Mouse (Mus musculus) thymus, postnatal 0 days (tissue): Measurements from ENCODE around the gene Obscn. TPM values are rescaled to one million over a fixed set of nuclear protein-coding genes. Genes with fewer than 3 reads are reported as not detected.
A peak's percentile ranks its signal among the peaks of the same experiment; 100 is the strongest.
"Not testable (repeated sequence)": the region's sequence is repeated elsewhere in the genome, so short reads cannot be mapped to it uniquely, and the experiment has no call there.

ENCODE experiments used
- DNase-seq: peaks from one replicate; pipeline ENCODE4 v3.0.0-alpha.2; 2015; ENCODE audit warnings: low spot score
- polyA plus RNA-seq: library from polyadenylated mRNA; unstranded; fragments of >200 nt; fragmentation: Nextera tagmentation; extraction: Ambion mirVana; gene quantifications from 2 replicates; pipeline ENCODE4 v1.2.1, GENCODE M21; 2015

Obscn gene
- polyA plus RNA-seq, 1 experiment from 2014 or later = 0.13 TPM

DNA sequence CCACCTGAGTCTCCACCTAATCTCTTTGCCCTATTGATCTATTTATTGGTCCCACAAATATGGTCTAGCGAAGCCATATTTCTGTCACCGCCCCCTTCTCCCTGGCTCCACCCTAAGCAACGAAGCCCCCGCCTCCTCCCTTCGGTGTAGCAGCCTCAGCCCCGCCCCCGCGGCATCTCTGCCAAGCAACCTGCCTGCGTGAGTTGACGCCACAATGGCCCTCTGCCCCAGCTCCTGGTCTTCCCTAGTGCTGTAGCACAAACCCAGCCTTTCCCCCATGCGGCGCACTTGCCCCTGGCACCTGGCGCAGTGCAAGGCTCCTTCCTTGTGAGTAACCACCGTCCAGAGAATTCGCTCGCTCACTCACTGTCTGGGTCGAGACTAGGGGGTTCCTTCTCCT is 172.7 kb downstream of the Obscn start:
- DNase-seq = no peak

DNA sequence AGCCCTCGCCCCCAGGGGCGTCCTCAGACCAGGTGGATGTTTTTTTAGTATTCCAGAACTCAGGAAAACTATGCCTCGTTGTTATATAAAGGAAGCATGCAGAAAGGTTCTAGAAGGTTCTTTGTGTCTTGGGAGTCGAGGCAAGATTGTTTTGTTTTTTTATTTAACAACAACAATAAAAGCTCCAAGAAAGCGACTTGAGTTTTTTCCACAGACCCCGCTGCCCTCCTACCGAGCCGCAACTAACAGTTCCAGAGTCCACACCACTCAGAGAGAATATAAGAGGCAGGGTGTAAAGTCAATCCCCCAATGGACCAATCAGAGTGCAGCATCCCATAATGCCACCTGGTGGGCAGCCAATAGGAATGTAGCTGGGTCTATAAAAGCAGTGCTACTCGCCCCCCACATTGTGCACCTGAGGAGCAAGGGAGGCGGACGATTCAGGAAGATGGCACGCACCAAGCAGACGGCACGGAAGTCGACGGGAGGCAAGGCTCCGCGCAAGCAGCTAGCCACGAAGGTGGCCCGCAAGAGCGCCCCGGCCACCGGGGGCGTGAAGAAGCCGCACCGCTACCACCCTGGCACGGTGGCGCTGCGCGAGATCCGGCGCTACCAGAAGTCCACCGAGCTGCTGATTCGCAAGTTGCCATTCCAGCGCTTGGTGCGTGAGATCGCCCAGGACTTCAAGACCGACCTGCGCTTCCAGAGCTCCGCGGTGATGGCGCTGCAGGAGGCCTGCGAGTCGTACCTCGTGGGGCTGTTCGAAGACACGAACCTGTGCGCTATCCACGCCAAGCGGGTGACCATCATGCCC is 174.6 kb downstream of the Obscn start:
- DNase-seq = no peak

- DNase-seq = peak; percentile 77
These were observed 176.2 kb downstream of the Obscn start for GRCm38 (mm10) chr11:58959921-58960465.

- DNase-seq = no peak
These were observed 176.9 kb downstream of the Obscn start for GRCm38 (mm10) chr11:58959186-58959825.

GRCm38 (mm10) chr11:58958536-58958935 is 177.7 kb downstream of the Obscn start:
- no peak for DNase-seq

DNA sequence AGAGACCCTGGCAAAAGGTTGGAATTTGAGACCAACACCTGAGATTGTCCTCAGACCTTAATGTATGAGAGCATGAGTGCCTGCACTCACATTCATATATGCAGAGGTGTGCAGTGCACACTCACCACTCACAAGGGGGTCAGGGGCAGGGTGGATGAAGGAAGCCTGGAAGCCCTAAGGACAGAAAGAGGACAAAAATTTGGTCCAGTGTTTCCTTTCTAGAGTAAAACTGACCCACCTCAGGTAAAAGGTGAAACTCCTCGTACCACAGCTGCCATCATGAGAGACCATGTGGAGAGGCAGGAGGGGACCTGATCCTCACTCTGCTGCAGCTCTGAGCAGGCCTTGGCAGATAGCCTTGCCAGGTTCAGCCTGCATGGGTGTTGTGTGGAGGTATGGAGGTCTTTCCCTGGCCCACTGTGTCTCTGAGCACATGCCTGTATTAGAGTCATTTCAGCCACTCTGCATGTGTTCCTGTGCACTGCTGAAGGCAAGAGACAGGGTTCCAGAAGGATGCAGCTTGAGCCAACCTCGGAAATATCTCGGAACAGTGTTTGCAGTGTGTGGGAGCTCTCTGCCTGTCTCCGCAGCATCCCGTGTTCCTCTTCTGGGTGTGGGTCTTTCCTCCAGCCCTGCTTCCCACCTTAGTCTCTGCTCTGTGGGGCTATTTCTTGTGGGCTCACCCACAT is 178.8 kb downstream of the Obscn start:
- no peak for DNase-seq

GRCm38 (mm10) chr11:58955868-58956257 is 180.3 kb downstream of the Obscn start:
- no peak for DNase-seq

GRCm38 (mm10) chr11:58955143-58955867 is 180.9 kb downstream of the Obscn start:
- peak; percentile 48 for DNase-seq

- peak; percentile 98 for DNase-seq
These were observed 181.6 kb downstream of the Obscn start, which contains the start of the genes Hist3h2a and Trim17 for GRCm38 (mm10) chr11:58954420-58955142. Gene Hist3h2a, plus strand, starts transcription at chr11:58954685. Gene Trim17, plus strand, starts transcription at chr11:58954685.

GRCm38 (mm10) chr11:58954170-58954419 is 182.1 kb downstream of the Obscn start:
- DNase-seq = not testable (repeated sequence)

- peak; percentile 82 for DNase-seq
These were observed 182.6 kb downstream of the Obscn start for GRCm38 (mm10) chr11:58953351-58954169.

DNA sequence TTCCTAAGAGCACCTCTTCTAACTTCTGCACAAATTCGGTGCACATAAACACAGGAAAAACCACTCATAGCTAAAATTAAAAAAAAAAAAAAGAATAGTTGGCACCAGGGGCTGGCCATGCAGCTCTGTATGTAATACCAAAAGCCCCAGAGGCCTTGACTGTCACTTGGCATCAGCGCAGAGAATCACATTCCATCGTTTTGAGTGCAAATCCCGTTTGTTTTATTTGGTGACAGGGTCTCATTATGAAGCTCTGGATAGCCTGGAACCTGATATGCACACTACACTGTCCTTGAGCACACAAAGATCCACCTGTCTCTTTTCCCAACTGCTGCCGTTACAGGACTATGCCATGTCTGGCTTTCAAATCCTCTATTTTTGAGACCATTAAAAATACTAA is 185.0 kb downstream of the Obscn start:
- DNase-seq = no peak

- DNase-seq = peak; percentile 63
These were observed 186.4 kb downstream of the Obscn start for GRCm38 (mm10) chr11:58949480-58950431.

DNA sequence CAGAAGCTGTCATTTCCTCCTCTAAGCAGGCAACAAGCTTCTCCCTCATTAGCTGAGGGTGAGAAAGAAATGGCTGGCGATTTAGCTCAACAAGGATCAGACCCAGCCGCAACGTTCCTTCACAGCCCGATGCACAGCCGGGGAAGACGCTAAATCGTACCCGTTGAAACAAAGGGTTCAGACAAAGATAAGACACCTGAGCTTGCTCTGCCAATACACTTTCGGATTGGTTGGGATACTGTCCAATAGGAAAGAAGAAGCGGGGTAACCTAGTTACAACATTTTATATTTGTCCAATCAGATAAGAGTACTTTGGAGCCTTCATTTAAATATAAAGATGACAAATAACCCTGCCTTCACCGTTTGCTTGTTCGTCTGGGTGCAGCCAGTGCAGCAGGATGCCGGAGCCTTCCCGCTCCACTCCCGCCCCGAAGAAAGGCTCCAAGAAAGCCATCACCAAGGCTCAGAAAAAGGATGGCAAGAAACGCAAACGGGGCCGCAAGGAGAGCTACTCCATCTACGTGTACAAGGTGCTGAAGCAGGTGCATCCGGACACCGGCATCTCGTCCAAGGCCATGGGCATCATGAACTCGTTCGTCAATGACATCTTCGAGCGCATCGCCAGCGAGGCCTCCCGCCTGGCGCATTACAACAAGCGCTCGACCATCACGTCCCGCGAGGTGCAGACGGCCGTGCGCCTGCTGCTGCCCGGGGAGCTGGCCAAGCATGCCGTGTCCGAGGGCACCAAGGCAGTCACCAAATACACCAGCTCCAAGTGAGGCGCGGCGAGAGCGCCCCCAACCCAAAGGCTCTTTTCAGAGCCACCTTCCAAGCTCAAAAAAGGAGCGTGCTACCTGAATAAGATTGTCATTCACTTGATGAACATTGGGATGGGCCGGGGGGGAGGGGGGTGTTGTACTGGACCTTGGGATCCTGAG is 187.4 kb downstream of the Obscn start, which contains the start of gene Hist3h2ba:
Gene Hist3h2ba (plus strand): TSS at position 379 of the 938 bp plus-strand sequence.
- peak; percentile 94 for DNase-seq

DNA sequence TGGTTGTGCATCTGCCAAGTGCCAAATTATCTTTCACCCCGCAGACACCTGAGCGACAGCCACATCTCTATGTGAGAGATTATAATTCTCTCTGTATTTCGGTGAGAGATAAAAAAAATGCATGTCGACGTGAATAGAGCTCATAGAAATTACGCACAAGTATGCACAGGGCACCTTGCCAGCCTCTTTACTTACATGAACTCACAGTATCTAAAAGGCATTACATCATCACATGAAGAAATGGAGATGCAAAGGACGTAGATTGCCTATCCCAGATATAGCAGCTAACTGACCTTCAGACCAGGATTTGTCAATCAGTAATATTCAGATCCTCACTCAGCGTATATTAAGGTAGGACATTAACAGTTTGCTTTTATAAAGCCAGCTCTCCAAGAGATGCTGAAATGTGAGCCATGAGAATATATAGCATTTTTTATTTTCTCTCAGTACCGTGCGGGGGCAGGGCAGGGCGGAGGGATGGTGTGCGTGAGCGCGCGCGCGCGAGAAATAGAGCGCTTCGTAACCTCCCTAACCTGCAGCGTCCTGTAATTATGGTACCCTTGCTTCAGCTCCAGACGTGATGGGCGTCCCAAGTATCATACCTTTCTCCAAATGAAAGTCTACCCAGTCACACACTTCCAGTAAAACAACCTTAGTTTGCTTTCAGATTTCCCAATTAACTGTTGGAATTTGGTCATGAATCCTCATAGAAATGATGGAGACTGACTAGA is 188.2 kb downstream of the Obscn start:
- DNase-seq = peak; percentile 53

GRCm38 (mm10) chr11:58947306-58947705 is 188.9 kb downstream of the Obscn start:
- no peak for DNase-seq
